Mouse (Mus musculus): ENCODE results near the gene Npdc1. TPM values are rescaled to one million over a fixed set of nuclear protein-coding genes. Genes with fewer than 3 reads are reported as not detected.

The Npdc1 gene
- polyA plus RNA-seq, 1 experiment from 2014 or later, result 42.2 TPM

DNA sequence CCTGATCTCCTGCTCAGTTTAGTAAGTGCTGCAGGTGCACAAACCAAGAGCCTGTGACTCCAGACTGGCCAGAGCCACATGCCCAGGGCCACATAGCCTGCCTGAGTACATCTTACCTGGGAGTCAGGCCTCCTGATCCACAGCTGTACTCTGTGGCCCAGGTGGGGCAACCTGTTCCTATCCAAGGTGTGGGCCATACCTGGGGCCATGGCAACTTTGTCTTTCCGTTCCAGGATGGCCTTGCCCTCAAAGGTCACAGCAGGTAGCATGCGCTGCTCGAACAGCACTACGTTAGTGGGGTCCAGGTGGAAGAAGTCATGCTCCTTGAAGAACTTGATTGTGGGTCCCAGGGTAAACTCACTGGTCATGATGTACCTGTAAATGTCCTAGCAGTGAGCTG is 34.8 kb upstream of the Npdc1 start:
- H3K9ac ChIP-seq (ENCODE audit: low read length), result no peak overlapping the region
- DNase-seq (ENCODE audit: low spot score) (no peak), ATAC-seq (replicated peaks; ENCODE audit: low FRiP score, low TSS enrichment, low read depth) (no peak)
- H3K27ac ChIP-seq (ENCODE audit: low read depth), result no peak overlapping the region
- peak overlapping the region; percentile 74 for H3K4me3 ChIP-seq (ENCODE audit: low read depth, low read length)
- WGBS, result 82% methylated on average over 4 of the region's 4 CpGs
- 0 out of 2 replicates have a peak, but pooled peaks cover 3% of the 10 kb centered on the region for H3K36me3 ChIP-seq (ENCODE audit: control insufficient read depth, insufficient read depth, low read length)
- no peaks in the 10 kb centered on the region for H3K27me3 ChIP-seq (replicated peaks; ENCODE audit: control insufficient read depth, insufficient read depth, low read length)
- H3K9me3 ChIP-seq (ENCODE audit: control insufficient read depth, low read length), result no peaks in the 10 kb centered on the region
- H3K4me1 ChIP-seq (replicated peaks; ENCODE audit: control insufficient read depth, insufficient read depth, low read length), result no peaks in the 10 kb centered on the region
- H3K4me2 ChIP-seq (ENCODE audit: low read length), result peak overlapping the region; percentile 94

DNA sequence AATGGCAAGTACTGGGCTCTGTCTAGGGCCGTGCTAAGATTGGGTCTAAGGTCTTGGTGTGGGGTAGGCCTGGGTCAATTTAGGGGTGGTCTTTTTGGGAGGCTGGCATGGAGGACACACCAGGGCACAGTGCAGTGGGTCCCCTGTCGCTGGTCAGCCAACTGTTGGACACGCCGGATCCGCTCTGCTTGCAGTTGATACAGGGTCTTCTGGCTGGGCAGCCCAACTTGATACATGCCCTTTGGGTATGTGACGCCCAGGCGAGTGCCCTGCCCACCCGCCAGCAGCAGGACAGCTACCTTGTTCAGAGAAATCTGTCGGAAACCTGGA is 34.4 kb upstream of the Npdc1 start:
- peak overlapping the region; percentile 94 for H3K4me2 ChIP-seq (ENCODE audit: low read length)
- peak; percentile 7 for ATAC-seq (replicated peaks; ENCODE audit: low FRiP score, low TSS enrichment, low read depth)
- 0 out of 2 replicates have a peak, but pooled peaks cover 3% of the 10 kb centered on the region for H3K36me3 ChIP-seq (ENCODE audit: control insufficient read depth, insufficient read depth, low read length)
- DNase-seq (ENCODE audit: low spot score), result peak; percentile 59
- no peak overlapping the region for H3K27ac ChIP-seq (ENCODE audit: low read depth)
- no peaks in the 10 kb centered on the region for H3K4me1 ChIP-seq (replicated peaks; ENCODE audit: control insufficient read depth, insufficient read depth, low read length)
- H3K27me3 ChIP-seq (replicated peaks; ENCODE audit: control insufficient read depth, insufficient read depth, low read length), result no peaks in the 10 kb centered on the region
- H3K4me3 ChIP-seq (ENCODE audit: low read depth, low read length), result peak overlapping the region; percentile 74
- peak overlapping the region; percentile 48 for H3K9ac ChIP-seq (ENCODE audit: low read length)
- no peaks in the 10 kb centered on the region for H3K9me3 ChIP-seq (ENCODE audit: control insufficient read depth, low read length)
- 35% methylated on average over 9 of the region's 9 CpGs for WGBS

DNA sequence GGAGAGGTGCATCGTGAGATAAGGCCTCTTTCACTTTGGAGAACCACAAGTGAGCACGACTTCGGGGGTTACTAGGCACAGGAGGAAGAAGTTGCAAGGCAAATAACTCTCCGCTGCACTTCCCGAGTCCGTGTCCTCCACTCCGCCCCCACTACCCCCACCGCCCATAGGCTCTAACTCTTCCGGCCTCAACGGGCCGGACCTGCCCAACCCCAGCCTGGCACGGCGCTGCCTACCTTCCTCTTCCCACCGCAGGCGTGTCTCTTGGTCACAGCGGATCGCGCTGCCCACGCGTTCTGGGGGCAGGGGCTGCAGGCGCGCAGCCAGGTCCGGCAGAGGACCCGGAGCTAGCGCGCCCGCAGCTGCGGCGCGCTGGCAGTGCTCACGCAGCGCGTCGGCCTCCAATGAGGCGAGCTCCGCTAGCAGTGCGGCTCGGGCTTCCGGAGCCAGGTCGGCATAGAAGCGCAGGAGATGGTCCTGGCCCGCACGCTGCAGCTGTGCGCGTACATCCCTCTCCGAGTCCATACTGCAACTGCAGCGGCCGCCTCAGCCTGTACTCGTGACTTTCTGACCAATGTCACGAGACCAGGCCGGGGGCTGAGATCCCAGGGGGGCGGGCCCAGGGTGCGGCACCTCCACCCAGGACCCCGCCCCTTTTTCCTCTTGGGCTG is 33.9 kb upstream of the Npdc1 start, which contains the start of gene Uap1l1:
Uap1l1 (minus strand) TSS at position 592 of the 671 bp plus-strand sequence.
- no peak within 1 kb of the TSS for H3K27ac ChIP-seq (ENCODE audit: low read depth)
- no peaks in the 10 kb centered on the region for H3K4me1 ChIP-seq (replicated peaks; ENCODE audit: control insufficient read depth, insufficient read depth, low read length)
- peak within 1 kb of the TSS; percentile 94 for H3K4me2 ChIP-seq (ENCODE audit: low read length)
- no peaks in the 10 kb centered on the region for H3K9me3 ChIP-seq (ENCODE audit: control insufficient read depth, low read length)
- WGBS, result under 1% methylated on average over 53 of the region's 54 CpGs
- 0 out of 2 replicates have a peak, but pooled peaks cover 3% of the 10 kb centered on the region for H3K36me3 ChIP-seq (ENCODE audit: control insufficient read depth, insufficient read depth, low read length)
- no peaks in the 10 kb centered on the region for H3K27me3 ChIP-seq (replicated peaks; ENCODE audit: control insufficient read depth, insufficient read depth, low read length)
- H3K4me3 ChIP-seq (ENCODE audit: low read depth, low read length), result peak within 1 kb of the TSS; percentile 74
- H3K9ac ChIP-seq (ENCODE audit: low read length), result peak within 1 kb of the TSS; percentile 48
- ATAC-seq (replicated peaks; ENCODE audit: low FRiP score, low TSS enrichment, low read depth), result peak; percentile 83
- DNase-seq (ENCODE audit: low spot score), result peak; percentile 88

DNA sequence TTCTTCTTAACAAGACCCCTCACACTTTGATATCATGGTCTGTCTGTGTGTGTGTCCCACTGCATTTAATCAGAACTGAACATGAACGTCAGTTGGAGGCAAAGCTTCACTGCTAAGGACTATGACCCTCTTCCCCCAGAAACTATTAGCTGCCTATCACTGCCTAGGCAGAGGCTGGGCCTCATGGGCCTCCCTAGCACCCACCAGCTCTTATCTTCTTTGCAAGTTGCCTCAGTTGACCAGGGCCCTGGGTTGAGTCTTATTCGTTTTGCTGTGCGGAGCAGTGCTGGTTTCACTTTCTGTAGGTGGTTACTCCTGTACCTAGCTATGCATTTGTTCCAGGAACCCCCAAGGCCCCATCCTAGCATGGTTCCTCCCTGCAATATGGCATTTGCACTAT is 29.2 kb upstream of the Npdc1 start:
- Histone ChIP-seq H3K27me3 (replicated peaks; ENCODE audit: control insufficient read depth, insufficient read depth, low read length) (no peaks in the 10 kb centered on the region), H3K27ac (ENCODE audit: low read depth) (no peak overlapping the region), H3K36me3 (ENCODE audit: control insufficient read depth, insufficient read depth, low read length) (peaks cover 3% of the 10 kb centered on the region; the same call in 1 of the 2 replicates), H3K9ac (ENCODE audit: low read length) (no peak overlapping the region), H3K4me2 (ENCODE audit: low read length) (no peak overlapping the region), H3K9me3 (ENCODE audit: control insufficient read depth, low read length) (no peaks in the 10 kb centered on the region), H3K4me3 (ENCODE audit: low read depth, low read length) (no peak overlapping the region), H3K4me1 (replicated peaks; ENCODE audit: control insufficient read depth, insufficient read depth, low read length) (peaks cover 14% of the 10 kb centered on the region)
- 85% methylated on average over 3 of the region's 3 CpGs for WGBS
- ATAC-seq (replicated peaks; ENCODE audit: low FRiP score, low TSS enrichment, low read depth) (no peak), DNase-seq (ENCODE audit: low spot score) (no peak)

DNA sequence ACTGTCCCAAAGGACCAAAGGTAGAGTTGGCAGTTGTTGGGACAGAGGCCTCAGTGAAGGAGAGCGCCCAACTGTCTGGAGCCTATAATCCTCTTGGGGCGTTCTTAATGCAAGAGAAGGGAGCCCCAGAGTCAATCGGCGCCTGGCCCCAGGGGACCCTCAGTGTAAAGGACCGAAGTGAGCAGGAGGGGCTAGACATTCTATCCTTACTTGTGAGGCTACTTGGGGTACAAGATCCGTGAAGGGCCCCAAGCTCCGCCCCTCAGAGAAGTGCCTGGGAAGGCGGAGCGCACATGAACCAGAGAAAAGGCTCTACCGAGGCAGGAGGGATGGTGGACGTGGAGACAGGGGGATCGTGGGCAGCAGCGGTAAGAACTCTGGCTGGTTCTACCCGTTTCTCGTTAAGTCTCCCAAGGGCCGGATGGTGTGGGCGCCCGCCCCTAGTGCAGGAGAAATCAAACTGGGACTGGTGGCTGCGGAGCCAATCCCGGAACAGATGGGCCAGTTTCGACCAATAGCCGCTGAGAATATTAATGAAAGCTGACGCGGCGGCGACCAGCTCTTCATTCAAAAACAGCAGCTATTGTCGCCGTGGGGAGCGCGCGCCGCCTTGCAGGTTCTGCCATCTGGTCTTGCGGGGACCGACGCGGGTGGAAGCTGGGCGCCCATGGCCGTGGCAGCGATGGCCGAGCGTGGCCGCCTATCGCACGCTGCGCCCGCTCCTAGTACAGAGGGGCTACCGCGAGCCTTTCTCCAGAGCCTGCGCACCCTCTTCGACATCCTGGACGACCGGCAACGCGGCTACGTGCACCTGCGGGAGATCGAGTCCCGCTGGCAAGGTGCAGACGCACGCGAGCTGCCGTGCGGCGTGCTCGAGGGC is 27.1 kb upstream of the Npdc1 start, which contains the start of gene Sapcd2:
Sapcd2 (plus strand) TSS at position 558 of the 880 bp plus-strand sequence.
- H3K27ac ChIP-seq (ENCODE audit: low read depth), result peak within 1 kb of the TSS; percentile 81
- ATAC-seq (replicated peaks; ENCODE audit: low FRiP score, low TSS enrichment, low read depth), result peak; percentile 87
- peak; percentile 85 for DNase-seq (ENCODE audit: low spot score)

DNA sequence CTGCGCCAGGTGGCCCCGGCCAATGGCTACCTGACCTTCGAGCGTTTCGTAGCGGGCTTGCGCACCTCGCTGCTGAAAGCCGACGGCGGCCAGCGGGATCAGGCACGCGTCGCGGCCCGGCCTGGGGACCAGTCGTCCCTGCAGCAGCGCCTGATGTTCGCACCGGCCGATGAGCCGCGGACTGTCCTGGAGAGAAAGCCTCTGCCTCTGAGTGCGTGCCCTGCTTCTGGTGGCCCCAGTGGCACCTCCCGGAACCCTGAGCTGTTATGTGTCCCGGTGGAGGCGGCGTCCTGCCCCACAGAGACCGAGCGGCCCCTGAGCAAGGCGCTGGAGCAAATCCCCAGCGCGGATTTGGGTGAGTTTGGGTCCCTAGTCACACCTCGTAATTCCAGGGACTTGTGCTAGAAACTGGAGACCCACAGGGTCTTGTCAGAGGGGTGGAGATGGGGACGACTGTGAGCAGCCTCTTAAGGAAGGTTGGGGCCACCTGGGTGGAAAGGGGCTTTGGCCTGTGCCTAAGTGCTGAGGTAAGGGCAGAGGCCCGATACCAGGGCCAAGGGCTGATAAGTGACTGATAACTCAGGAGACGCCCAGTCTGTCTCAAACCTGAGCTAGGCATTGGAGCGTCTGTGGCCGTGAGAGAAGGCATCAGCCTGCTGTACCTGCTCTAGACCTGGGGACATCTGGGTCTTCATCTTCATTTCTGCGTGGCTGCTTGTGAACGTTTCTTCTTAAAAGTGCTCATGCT is 26.3 kb upstream of the Npdc1 start:
- Histone ChIP-seq H3K9ac (ENCODE audit: low read length) (peak overlapping the region; percentile 59), H3K4me2 (ENCODE audit: low read length) (peak overlapping the region; percentile 95), H3K4me1 (replicated peaks; ENCODE audit: control insufficient read depth, insufficient read depth, low read length) (peaks cover 14% of the 10 kb centered on the region), H3K36me3 (ENCODE audit: control insufficient read depth, insufficient read depth, low read length) (peaks cover 28% of the 10 kb centered on the region), H3K27ac (ENCODE audit: low read depth) (no peak overlapping the region), H3K4me3 (ENCODE audit: low read depth, low read length) (peak overlapping the region; percentile 69), H3K27me3 (replicated peaks; ENCODE audit: control insufficient read depth, insufficient read depth, low read length) (no peaks in the 10 kb centered on the region), H3K9me3 (ENCODE audit: control insufficient read depth, low read length) (no peaks in the 10 kb centered on the region)
- peak; percentile 20; the same call in 1 of the 2 replicates for ATAC-seq (replicated peaks; ENCODE audit: low FRiP score, low TSS enrichment, low read depth)
- 2% methylated on average over 42 of the region's 42 CpGs for WGBS
- no peak for DNase-seq (ENCODE audit: low spot score)

More for the DNA sequence above, 27.1 kb upstream of the Npdc1 start, which contains the start of gene Sapcd2:
- Histone ChIP-seq H3K9me3 (ENCODE audit: control insufficient read depth, low read length) (no peaks in the 10 kb centered on the region), H3K27me3 (replicated peaks; ENCODE audit: control insufficient read depth, insufficient read depth, low read length) (no peaks in the 10 kb centered on the region), H3K4me1 (replicated peaks; ENCODE audit: control insufficient read depth, insufficient read depth, low read length) (peaks cover 14% of the 10 kb centered on the region), H3K9ac (ENCODE audit: low read length) (peak within 1 kb of the TSS; percentile 59), H3K4me3 (ENCODE audit: low read depth, low read length) (peak within 1 kb of the TSS; percentile 69), H3K4me2 (ENCODE audit: low read length) (peak within 1 kb of the TSS; percentile 95), H3K36me3 (ENCODE audit: control insufficient read depth, insufficient read depth, low read length) (peaks cover 20% of the 10 kb centered on the region)
- WGBS, result under 1% methylated on average over 65 of the region's 65 CpGs

DNA sequence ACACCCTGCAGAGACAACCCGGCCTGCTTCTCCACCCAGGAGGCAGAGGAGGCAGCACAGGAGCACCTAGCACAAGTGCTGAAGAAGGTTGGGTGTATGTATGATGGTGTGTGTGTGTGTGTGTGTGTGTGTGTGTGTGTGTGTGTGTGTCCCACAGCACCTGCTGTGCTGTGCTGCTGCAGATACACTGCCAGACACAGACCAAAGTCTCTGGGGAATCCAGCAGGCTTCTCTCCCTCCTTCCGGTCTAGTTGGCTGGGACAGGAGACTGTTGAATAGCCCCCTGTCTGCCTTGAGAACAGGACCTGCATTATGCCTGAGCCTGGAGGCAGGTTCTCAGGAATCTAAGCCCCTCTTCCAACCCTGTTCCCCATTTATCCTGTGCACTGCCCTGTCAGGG is 25.7 kb upstream of the Npdc1 start:
- H3K27me3 ChIP-seq (replicated peaks; ENCODE audit: control insufficient read depth, insufficient read depth, low read length), result no peaks in the 10 kb centered on the region
- H3K4me3 ChIP-seq (ENCODE audit: low read depth, low read length), result peak overlapping the region; percentile 69
- ATAC-seq (replicated peaks; ENCODE audit: low FRiP score, low TSS enrichment, low read depth) (no peak), DNase-seq (ENCODE audit: low spot score) (no peak)
- no peak overlapping the region for H3K27ac ChIP-seq (ENCODE audit: low read depth)
- no peaks in the 10 kb centered on the region for H3K9me3 ChIP-seq (ENCODE audit: control insufficient read depth, low read length)
- peak overlapping the region; percentile 95 for H3K4me2 ChIP-seq (ENCODE audit: low read length)
- peaks cover 34% of the 10 kb centered on the region for H3K36me3 ChIP-seq (ENCODE audit: control insufficient read depth, insufficient read depth, low read length)
- WGBS, result 44% methylated on average over 2 of the region's 2 CpGs
- peaks cover 14% of the 10 kb centered on the region for H3K4me1 ChIP-seq (replicated peaks; ENCODE audit: control insufficient read depth, insufficient read depth, low read length)
- peak overlapping the region; percentile 59 for H3K9ac ChIP-seq (ENCODE audit: low read length)

DNA sequence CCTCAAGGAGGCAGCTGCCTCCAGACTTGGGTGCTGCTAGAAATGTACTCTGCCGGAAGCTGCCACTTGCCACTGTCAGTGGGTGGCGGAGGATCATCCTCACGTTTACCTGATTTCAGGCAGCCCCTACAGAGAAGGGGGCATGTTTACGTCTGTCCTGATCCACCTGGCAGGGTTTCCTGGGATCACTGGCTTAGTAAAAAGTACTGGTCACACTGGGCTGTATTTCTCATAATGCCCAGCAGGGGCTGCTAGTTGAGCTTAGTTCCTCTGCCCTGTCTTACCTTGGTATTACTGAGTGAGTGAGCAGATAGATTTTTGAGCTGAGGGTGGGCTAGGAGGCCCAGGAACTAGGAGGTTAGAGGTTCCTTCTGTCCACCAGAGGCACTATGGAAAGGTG is 22.6 kb upstream of the Npdc1 start:
- Histone ChIP-seq H3K9me3 (ENCODE audit: control insufficient read depth, low read length) (no peaks in the 10 kb centered on the region), H3K4me1 (replicated peaks; ENCODE audit: control insufficient read depth, insufficient read depth, low read length) (peaks cover 14% of the 10 kb centered on the region), H3K4me3 (ENCODE audit: low read depth, low read length) (no peak overlapping the region), H3K27me3 (replicated peaks; ENCODE audit: control insufficient read depth, insufficient read depth, low read length) (no peaks in the 10 kb centered on the region), H3K4me2 (ENCODE audit: low read length) (no peak overlapping the region), H3K36me3 (ENCODE audit: control insufficient read depth, insufficient read depth, low read length) (peaks cover 35% of the 10 kb centered on the region), H3K9ac (ENCODE audit: low read length) (no peak overlapping the region), H3K27ac (ENCODE audit: low read depth) (no peak overlapping the region)
- ATAC-seq (replicated peaks; ENCODE audit: low FRiP score, low TSS enrichment, low read depth), result no peak
- WGBS, result 60% methylated on average over 4 of the region's 4 CpGs
- no peak for DNase-seq (ENCODE audit: low spot score)

All from intestine, embryonic 14.5 days (tissue).